Mouse (Mus musculus) C2C12 (cell line): ENCODE results near the gene Krtap4-16.
"Not testable (repeated sequence)": the region's sequence is repeated elsewhere in the genome, so short reads cannot be mapped to it uniquely, and the experiment has no call there.

Experiments used
- CEBPB ChIP-seq: IDR thresholded peaks from one replicate; pipeline ENCODE4 v1.6.1; 2011; ENCODE audit warnings: low read depth, mild to moderate bottlenecking, control low read depth, moderate library complexity
- CTCF ChIP-seq: IDR thresholded peaks from one replicate; pipeline ENCODE4 v1.5.1; 2011; ENCODE audit not compliant: control insufficient read depth, insufficient read depth, insufficient read length
- FOSL1 ChIP-seq: IDR thresholded peaks from one replicate; pipeline ENCODE4 v1.8.0; 2011; ENCODE audit warnings: mild to moderate bottlenecking, low read length; ENCODE audit not compliant: poor library complexity, insufficient read depth, severe bottlenecking
- MAX ChIP-seq: IDR thresholded peaks from one replicate; pipeline ENCODE4 v1.6.1; 2011; ENCODE audit warnings: mild to moderate bottlenecking, control low read depth
- MYOD1 ChIP-seq: IDR thresholded peaks from one replicate; pipeline ENCODE4 v1.6.1; 2011; ENCODE audit warnings: low read depth; ENCODE audit not compliant: control insufficient read depth, insufficient read length
- MYOG ChIP-seq: IDR thresholded peaks from one replicate; pipeline ENCODE4 v1.6.1; 2011; ENCODE audit not compliant: control insufficient read depth, insufficient read length; ENCODE audit errors: extremely low read depth
- USF1 ChIP-seq: IDR thresholded peaks from one replicate; pipeline ENCODE4 v1.6.1; 2011; ENCODE audit warnings: low read depth, mild to moderate bottlenecking, control low read depth, moderate library complexity

DNA sequence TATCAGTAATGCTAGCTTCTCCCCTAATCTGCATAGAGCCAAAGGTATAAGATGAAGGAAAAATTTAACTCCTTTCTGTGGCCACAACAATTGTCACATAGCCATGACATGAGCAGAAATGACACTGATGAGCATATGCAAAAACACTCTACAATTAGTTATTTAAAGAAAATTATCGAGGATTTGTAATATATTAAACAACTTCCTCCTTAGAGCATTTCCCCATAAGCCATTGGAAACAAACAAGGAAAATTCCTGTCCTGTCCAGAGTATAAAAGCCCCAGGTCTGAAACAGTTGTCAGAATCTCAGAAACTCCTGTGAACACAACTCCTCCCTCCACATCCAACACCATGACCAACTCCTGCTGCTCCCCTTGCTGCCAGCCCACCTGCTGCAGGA lies 12.8 kb upstream of the Krtap4-16 start, which contains the start of gene Gm11559:
- TF ChIP-seq CTCF, MAX, CEBPB, MYOD1, MYOG, USF1, FOSL1: not testable (repeated sequence)
